Mouse (Mus musculus) ovary, postnatal 14 days (tissue): ENCODE results near the gene Rab7.
"Not testable (repeated sequence)": the region's sequence is repeated elsewhere in the genome, so short reads cannot be mapped to it uniquely, and the experiment has no call there.

Source experiments
- DNase-seq: peaks from one replicate; pipeline ENCODE4 v3.0.0; 2022; ENCODE audit warnings: low spot score

Gene Rab7

GRCm38 (mm10) chr6:87997706-87998265, 47.3 kb downstream of the Rab7 start:
- peak; percentile 79 for DNase-seq

GRCm38 (mm10) chr6:87996606-87997005, 48.5 kb downstream of the Rab7 start:
- no peak for DNase-seq

GRCm38 (mm10) chr6:87995519-87995918, 49.6 kb downstream of the Rab7 start:
- DNase-seq, result no peak

GRCm38 (mm10) chr6:87993790-87994571, 51.1 kb downstream of the Rab7 start:
- no peak for DNase-seq

- no peak for DNase-seq
These were observed 52.3 kb downstream of the Rab7 start for GRCm38 (mm10) chr6:87992733-87993132.

- DNase-seq, result no peak
These were observed 53.2 kb downstream of the Rab7 start for GRCm38 (mm10) chr6:87991886-87992285.

GRCm38 (mm10) chr6:87991216-87991615, 53.9 kb downstream of the Rab7 start:
- DNase-seq, result no peak

GRCm38 (mm10) chr6:87982506-87982905, 62.6 kb downstream of the Rab7 start:
- DNase-seq, result no peak

GRCm38 (mm10) chr6:87981547-87982256, 63.4 kb downstream of the Rab7 start, which contains the start of gene H1fx:
Gene H1fx (minus strand): TSS chr6:87981637.
- DNase-seq, result peak; percentile 87

GRCm38 (mm10) chr6:87981030-87981485, 64.0 kb downstream of the Rab7 start:
- DNase-seq, result peak; percentile 35

GRCm38 (mm10) chr6:87980374-87981029, 64.6 kb downstream of the Rab7 start:
- DNase-seq, result peak; percentile 68

- DNase-seq, result no peak
These were observed 65.3 kb downstream of the Rab7 start for GRCm38 (mm10) chr6:87979728-87980127.

GRCm38 (mm10) chr6:87970041-87970440, 75.0 kb downstream of the Rab7 start:
- no peak for DNase-seq

GRCm38 (mm10) chr6:87962457-87962856, 82.6 kb downstream of the Rab7 start:
- not testable (repeated sequence) for DNase-seq
